Mouse (Mus musculus) lung, postnatal 0 days (tissue): ENCODE measurements around the gene Pum3. TPM values are rescaled to one million over a fixed set of nuclear protein-coding genes. Genes with fewer than 3 reads are reported as not detected.

Experiments used
- ATAC-seq: fragments of 200-750 bp; cut with Nextera tagmentation; 2 replicates; pipeline ENCODE4 v1.8.0; 2017; ENCODE audit warnings: moderate library complexity
- DNase-seq: peaks from one replicate; pipeline ENCODE4 v3.0.0-alpha.2; 2016; ENCODE audit warnings: low spot score
- H3K27ac ChIP-seq: fragments of 300-500 bp; sonication (generic); 2 replicates; pipeline ENCODE4 v1.5.1; 2014; ENCODE audit warnings: antibody characterized with exemption, mild to moderate bottlenecking, low read length, mixed read lengths
- H3K27me3 ChIP-seq: fragments of 300-500 bp; sonication (generic); replicated peaks from 2 replicates; pipeline ENCODE4 v1.6.1; 2014; ENCODE audit warnings: low read length, mixed read lengths; ENCODE audit not compliant: insufficient read depth
- H3K36me3 ChIP-seq: fragments of 300-500 bp; sonication (generic); 2 replicates; pipeline ENCODE4 v1.6.1; 2014; ENCODE audit warnings: low read length, mixed read lengths; ENCODE audit not compliant: insufficient read depth
- H3K4me1 ChIP-seq: fragments of 300-500 bp; sonication (generic); 2 replicates; pipeline ENCODE4 v1.6.1; 2014; ENCODE audit warnings: antibody characterized with exemption, low read depth, low read length, mixed read lengths; ENCODE audit not compliant: insufficient read depth
- H3K4me2 ChIP-seq: fragments of 300-500 bp; sonication (generic); replicated peaks from 2 replicates; pipeline ENCODE4 v1.6.1; 2014; ENCODE audit warnings: low read depth, mild to moderate bottlenecking, low read length, moderate library complexity, mixed read lengths
- H3K4me3 ChIP-seq: fragments of 300-500 bp; sonication (generic); 2 replicates; pipeline ENCODE4 v1.5.1; 2014; ENCODE audit warnings: low read depth, low read length
- H3K9ac ChIP-seq: fragments of 300-500 bp; sonication (generic); replicated peaks from 2 replicates; pipeline ENCODE4 v1.6.1; 2014; ENCODE audit warnings: low read depth, mild to moderate bottlenecking
- H3K9me3 ChIP-seq: fragments of 300-500 bp; sonication (generic); 2 replicates; pipeline ENCODE4 v1.6.1; 2016; ENCODE audit warnings: low read length, mixed read lengths
- CTCF ChIP-seq: IDR thresholded peaks from 2 replicates; pipeline ENCODE4 v1.5.1; 2016; ENCODE audit warnings: antibody characterized with exemption, mild to moderate bottlenecking
- EP300 ChIP-seq: IDR thresholded peaks from 2 replicates; pipeline ENCODE4 v1.6.1; 2016; ENCODE audit warnings: antibody characterized with exemption, mild to moderate bottlenecking, control low read depth
- WGBS: fragments of 180-500 bp; shearing (Covaris S2); extraction: QIAGEN DNeasy Blood & Tissue Kit; methylation state at CpG from one replicate; pipeline ENCODE4 v1.1.7; 2014; 5-methylcytosine and 5-hydroxymethylcytosine counted together
- polyA plus RNA-seq: library from polyadenylated mRNA; unstranded; fragments of >200 nt; fragmentation: Nextera tagmentation; extraction: Ambion mirVana; gene quantifications from 2 replicates; pipeline ENCODE4 v1.2.1, GENCODE M21; 2015

Gene Pum3
- polyA plus RNA-seq, 1 experiment from 2014 or later = 41.1 TPM

- Histone ChIP-seq H3K36me3 (peaks cover 45% of the 10 kb centered on the region), H3K9ac (no peak overlapping the region), H3K9me3 (no peaks in the 10 kb centered on the region), H3K27me3 (no peaks in the 10 kb centered on the region), H3K4me1 (no peaks in the 10 kb centered on the region), H3K4me2 (no peak overlapping the region), H3K4me3 (no peak overlapping the region), H3K27ac (no peak overlapping the region)
- no peak for ATAC-seq
- 93% methylated on average over 4 of the region's 4 CpGs for WGBS
- TF ChIP-seq EP300 = no peak
- TF ChIP-seq CTCF = no peak
- no peak for DNase-seq
Measured at GRCm38 (mm10) chr19:27417375-27417774, 12.2 kb downstream of the Pum3 start.

DNA sequence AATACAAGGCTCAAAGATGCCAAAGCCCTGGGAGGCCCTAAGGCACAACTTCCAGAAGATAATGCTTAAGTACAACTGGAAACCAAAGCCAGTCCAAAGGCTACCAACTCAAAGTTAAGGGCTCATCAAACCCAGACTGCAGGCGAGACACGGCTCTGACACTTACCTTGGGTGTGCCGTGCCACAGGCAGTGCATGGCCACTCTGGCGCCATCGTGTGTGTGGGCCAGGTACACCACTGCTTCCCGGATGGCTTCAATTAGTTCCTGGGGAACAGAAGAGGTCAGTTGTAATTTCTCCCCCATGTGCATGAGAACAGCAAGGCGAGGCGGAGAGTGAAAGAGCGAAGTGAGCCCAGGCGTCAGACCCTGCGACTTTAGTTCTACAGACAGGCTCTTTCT is 13.1 kb downstream of the Pum3 start:
- no peak for TF ChIP-seq EP300
- TF ChIP-seq CTCF = peak; percentile 86
- ATAC-seq = peak; percentile 50
- 63% methylated on average over 11 of the region's 11 CpGs for WGBS

DNA sequence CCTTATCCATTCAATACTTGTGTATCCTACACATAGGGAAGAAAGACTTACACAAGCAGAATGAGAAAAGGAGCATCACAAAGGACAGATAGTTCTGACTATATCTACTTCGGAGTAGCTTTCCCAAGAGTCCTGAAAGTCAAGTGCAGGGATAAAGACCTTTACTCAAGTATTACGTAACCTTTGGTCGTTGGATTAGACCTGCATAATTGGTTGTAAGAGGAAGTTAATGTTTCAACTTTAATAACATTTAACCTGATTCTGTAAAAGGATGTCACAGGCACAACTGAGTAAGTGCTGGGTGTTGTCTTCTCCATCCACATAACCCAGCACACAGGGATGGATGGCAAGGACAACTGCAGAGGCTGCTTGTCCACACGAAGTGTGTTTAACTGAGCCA is 18.3 kb downstream of the Pum3 start:
- 76% methylated on average over 4 of the region's 4 CpGs for WGBS
- no peak for ATAC-seq
- Histone ChIP-seq H3K27me3 (no peaks in the 10 kb centered on the region), H3K36me3 (peaks cover 11% of the 10 kb centered on the region), H3K9me3 (no peaks in the 10 kb centered on the region), H3K9ac (no peak overlapping the region), H3K4me2 (no peak overlapping the region), H3K4me1 (no peaks in the 10 kb centered on the region), H3K4me3 (no peak overlapping the region), H3K27ac (peak overlapping the region; percentile 34)
- no peak for TF ChIP-seq CTCF
- no peak for TF ChIP-seq EP300
- DNase-seq = no peak

More for the DNA sequence above, 13.1 kb downstream of the Pum3 start:
- no peaks in the 10 kb centered on the region for H3K9me3 ChIP-seq
- H3K36me3 ChIP-seq = peaks cover 39% of the 10 kb centered on the region
- H3K4me2 ChIP-seq = no peak overlapping the region
- H3K27me3 ChIP-seq = no peaks in the 10 kb centered on the region
- no peak overlapping the region for H3K27ac ChIP-seq
- peak; percentile 49 for DNase-seq
- H3K9ac ChIP-seq = no peak overlapping the region
- no peak overlapping the region for H3K4me3 ChIP-seq
- no peaks in the 10 kb centered on the region for H3K4me1 ChIP-seq

DNA sequence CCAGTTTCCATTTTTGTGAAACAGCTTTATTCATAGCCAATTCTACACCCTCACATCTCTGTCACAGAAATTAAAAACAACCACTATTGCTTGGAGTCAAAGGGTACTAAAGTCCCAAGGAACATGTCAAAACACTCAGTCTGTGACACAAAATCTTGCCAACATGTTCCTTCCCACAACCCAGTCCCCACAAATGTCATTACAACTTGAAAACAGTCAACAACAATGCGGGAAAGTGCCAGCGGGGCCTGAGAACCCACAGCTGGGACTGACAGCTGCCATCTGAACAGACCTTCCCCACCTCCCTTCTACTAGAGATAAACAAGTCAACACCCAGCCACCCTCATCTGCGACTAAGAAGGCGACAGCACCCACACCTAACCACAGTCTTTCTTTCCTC is 18.9 kb downstream of the Pum3 start:
- Histone ChIP-seq H3K36me3 (peaks cover 8% of the 10 kb centered on the region), H3K9me3 (no peaks in the 10 kb centered on the region), H3K4me2 (no peak overlapping the region), H3K4me3 (no peak overlapping the region), H3K4me1 (no peaks in the 10 kb centered on the region), H3K27ac (peak overlapping the region; percentile 34), H3K27me3 (no peaks in the 10 kb centered on the region), H3K9ac (no peak overlapping the region)
- ATAC-seq (peak; percentile 91), DNase-seq (peak; percentile 85)
- TF ChIP-seq CTCF (no peak), EP300 (peak; percentile 77)
- WGBS = 68% methylated on average over 4 of the region's 4 CpGs

DNA sequence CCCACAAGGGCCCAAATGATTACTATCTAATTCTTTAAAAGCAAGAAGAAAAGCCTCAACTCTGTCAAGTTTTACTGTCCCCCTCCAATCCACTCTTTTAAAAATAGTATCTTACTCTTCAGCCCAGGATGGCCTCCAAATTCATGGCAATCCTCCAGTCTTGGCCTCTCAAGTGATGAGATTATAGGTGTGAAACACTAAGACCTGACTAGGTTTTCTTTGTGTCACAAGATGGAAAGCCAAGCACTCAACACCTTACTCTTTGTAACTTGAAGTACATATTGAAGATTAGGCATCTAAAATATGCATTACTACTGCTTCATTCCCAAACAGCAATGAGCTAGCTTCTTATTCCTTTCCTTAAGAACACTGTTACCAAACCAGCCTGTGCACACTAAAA is 19.8 kb downstream of the Pum3 start:
- no peak overlapping the region for H3K27ac ChIP-seq
- ATAC-seq (no peak), DNase-seq (no peak)
- no peak overlapping the region for H3K4me2 ChIP-seq
- H3K27me3 ChIP-seq = no peaks in the 10 kb centered on the region
- peaks cover 6% of the 10 kb centered on the region; the same call in 1 of the 2 replicates for H3K36me3 ChIP-seq
- H3K4me3 ChIP-seq = no peak overlapping the region
- H3K9me3 ChIP-seq = no peaks in the 10 kb centered on the region
- H3K4me1 ChIP-seq = no peaks in the 10 kb centered on the region
- no peak overlapping the region for H3K9ac ChIP-seq
- no peak for TF ChIP-seq EP300
- TF ChIP-seq CTCF = no peak

DNA sequence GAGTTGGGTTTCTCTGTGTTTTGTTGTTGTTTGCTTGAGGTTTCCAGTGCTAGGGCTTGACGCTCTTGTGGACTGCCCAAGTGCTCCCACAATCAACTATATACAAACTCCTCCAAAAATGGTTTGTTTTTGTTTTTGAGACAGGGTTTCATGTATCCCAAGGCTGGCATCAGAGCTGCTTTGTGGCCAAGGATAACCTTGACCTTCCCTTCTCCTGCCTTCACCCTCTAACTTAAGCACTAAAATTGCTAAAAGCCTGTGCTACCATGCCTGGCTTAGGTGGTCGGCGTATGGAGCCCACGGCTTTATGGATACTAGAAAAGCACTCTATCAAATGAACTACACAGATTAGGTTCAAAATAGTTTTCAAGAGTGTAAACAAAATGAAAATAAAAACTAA is 20.4 kb downstream of the Pum3 start:
- Histone ChIP-seq H3K36me3 (peaks cover 6% of the 10 kb centered on the region; the same call in 1 of the 2 replicates), H3K4me2 (no peak overlapping the region), H3K4me3 (no peak overlapping the region), H3K27me3 (no peaks in the 10 kb centered on the region), H3K4me1 (no peaks in the 10 kb centered on the region), H3K9ac (no peak overlapping the region), H3K27ac (no peak overlapping the region), H3K9me3 (no peaks in the 10 kb centered on the region)
- TF ChIP-seq CTCF (no peak), EP300 (no peak)
- 94% methylated on average over 4 of the region's 4 CpGs for WGBS
- DNase-seq = no peak
- ATAC-seq = no peak

- H3K9ac ChIP-seq = no peak overlapping the region
- H3K4me2 ChIP-seq = no peak overlapping the region
- TF ChIP-seq CTCF (no peak), EP300 (no peak)
- DNase-seq (no peak), ATAC-seq (no peak)
- H3K4me3 ChIP-seq = no peak overlapping the region
- no peaks in the 10 kb centered on the region for H3K27me3 ChIP-seq
- 91% methylated on average over 9 of the region's 9 CpGs for WGBS
- peaks cover 20% of the 10 kb centered on the region for H3K36me3 ChIP-seq
- H3K9me3 ChIP-seq = no peaks in the 10 kb centered on the region
- no peak overlapping the region for H3K27ac ChIP-seq
- H3K4me1 ChIP-seq = no peaks in the 10 kb centered on the region
Measured at GRCm38 (mm10) chr19:27397797-27398196, 31.8 kb downstream of the Pum3 start.
